Mouse (Mus musculus) urinary bladder, postnatal 25 days (tissue): ENCODE results near the gene Ttyh3.

Source experiments
- DNase-seq: peaks from one replicate; pipeline ENCODE4 v3.0.0; 2022; ENCODE audit warnings: low spot score

The Ttyh3 gene

GRCm38 (mm10) chr5:140651231-140651630, 2.4 kb upstream of the Ttyh3 start:
- no peak for DNase-seq

GRCm38 (mm10) chr5:140649881-140650414, 1.1 kb upstream of the Ttyh3 start:
- DNase-seq, result no peak

GRCm38 (mm10) chr5:140649101-140649667, 353 bp upstream of the Ttyh3 start:
- peak; percentile 93 for DNase-seq

GRCm38 (mm10) chr5:140647821-140648518, 861 bp downstream of the Ttyh3 start:
- peak; percentile 36 for DNase-seq

DNA sequence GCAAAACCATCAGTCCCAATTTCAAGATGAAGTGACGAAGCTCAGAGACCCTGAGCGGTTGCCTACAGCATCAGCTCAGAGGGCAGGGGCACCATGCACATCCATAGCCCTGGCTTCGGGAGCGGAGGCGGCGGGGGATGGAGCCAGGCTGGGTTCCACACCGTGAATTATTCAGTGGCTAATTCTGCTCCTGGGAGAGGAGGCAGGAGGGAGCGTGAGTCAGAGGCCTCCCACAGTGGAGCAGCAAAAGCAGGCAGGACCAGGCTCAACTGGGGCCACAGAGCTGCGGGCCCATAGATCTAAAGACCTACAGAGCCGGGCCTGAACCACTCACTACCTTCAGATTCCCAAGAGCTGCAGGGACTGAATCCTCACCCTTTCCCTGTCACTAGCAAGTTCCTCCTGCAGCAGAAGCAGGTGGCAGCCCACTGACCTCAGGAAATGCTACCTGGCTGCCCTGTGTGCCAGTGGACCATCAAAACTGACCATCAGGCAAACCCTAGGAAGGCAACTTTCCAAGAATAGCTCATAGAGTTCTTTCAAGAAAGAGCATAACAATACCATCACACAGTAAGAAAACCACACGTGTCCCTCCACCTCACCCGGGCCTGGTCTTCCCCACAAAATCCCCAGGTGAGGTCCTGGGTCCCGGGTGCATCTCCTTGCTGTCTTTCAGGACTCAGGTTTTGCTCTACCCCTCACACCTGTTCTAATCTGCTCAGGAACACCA, 1.6 kb downstream of the Ttyh3 start:
- DNase-seq, result no peak

- no peak for DNase-seq
Observed at GRCm38 (mm10) chr5:140646171-140646570, 2.7 kb downstream of the Ttyh3 start.

- DNase-seq, result no peak
Observed at GRCm38 (mm10) chr5:140645454-140645853, 3.4 kb downstream of the Ttyh3 start.

- no peak for DNase-seq
Observed at GRCm38 (mm10) chr5:140644702-140645201, 4.1 kb downstream of the Ttyh3 start.

DNA sequence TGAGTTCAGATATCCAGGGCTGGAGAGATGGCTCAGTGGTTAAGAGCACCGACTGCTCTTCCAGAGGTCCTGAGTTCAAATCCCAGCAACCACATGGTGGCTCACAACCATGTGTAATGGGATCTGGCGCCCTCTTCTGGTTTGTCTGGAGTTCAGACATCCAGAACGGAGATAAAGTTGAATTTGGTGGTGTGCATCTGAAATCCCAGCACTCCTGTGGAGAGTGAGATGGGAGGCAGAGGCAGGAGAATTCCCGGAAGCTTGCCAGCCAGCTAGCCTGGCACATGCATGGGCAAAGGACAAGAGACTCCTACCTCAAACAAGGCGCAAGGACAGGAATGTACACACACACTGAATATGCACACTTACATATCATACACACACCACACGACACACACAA, 4.6 kb downstream of the Ttyh3 start:
- DNase-seq, result no peak

DNA sequence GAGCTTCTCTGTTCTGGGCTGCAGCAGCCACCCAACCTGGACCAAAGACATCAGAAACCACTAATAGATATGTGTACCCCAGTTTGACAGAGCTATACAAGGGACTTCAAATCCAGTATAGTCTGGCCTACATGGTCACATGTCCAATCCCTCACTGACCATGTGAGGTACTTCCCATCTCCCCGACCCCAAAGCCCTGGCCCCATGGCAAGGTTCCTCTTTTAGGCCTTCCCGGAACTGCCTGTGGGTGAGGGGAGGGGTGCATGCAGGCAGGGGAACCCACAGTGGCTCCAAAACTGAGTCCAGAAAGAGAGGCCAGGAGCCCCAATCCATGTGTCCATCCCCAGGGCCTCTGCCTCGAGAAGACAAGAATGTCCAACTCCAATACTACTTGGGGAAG, 6.8 kb downstream of the Ttyh3 start:
- no peak for DNase-seq

DNA sequence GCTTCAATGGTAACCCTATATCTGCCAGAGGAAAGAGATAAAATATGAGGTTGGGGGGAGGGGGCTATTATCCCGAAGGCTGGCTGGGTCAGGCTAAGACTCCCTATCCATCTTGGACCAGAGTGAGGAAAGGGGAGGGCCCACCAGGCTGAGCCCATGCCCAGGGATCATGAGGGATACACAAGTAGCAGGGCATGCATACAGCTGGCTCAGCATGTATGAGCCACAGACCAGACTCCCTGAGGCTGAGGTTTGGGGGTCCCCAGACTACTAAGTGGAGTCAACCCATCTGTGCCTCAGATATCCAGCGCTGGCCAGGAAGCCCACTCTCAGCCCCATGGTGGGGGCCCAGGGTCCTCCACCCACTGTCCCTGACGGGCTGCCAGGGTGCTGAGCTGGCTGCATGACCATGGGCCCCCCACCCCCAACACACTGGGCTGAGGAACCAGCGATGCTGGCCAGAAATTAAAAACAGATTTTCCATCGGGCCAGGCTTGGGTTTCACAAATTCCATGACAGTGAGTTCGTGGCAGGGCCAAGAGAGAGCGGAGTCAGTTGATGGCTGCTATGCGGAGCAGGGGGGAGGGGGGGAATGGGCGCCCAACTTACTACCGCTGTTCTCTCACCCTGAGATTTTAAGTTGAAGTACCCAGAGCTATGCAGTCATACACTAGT, 7.4 kb downstream of the Ttyh3 start:
- no peak for DNase-seq

DNA sequence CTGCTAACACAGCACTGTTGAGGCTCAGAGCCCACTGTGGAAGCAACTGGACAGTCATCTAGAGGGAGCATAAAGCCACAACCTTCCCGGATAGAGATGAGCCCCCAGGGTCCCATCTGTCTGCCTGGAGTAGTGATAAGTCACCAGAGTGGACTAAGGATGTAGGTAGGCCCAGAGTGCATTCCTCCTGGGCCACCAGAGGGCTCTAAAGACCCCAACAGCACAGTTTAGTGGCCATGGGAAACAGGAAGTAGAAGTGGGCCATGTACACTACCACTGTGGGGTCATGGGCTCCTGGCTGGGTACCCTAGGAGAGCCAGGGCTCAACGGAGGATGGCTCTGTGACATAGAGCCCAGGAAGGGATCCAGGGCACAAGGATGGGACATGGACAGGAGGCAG, 8.0 kb downstream of the Ttyh3 start:
- no peak for DNase-seq

DNA sequence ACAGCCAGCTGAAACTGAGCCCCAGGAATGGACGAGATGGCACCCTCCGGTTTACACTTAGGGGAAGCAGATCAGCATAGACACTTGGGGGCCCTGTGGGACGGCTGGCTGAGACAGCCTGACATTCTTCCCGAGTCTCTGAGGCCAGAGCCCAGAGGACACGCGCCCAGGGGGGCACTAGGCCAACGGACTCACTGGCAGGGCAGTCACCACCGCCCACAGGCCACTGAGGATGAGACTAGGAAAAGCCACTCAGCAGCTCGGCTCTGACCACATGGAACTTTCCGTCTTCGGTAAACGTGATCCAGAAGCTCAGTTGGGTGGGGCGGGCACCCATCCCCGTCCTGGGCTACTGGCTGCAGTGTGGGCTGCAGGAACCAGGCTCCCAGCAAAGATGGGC, 9.0 kb downstream of the Ttyh3 start:
- no peak for DNase-seq

DNA sequence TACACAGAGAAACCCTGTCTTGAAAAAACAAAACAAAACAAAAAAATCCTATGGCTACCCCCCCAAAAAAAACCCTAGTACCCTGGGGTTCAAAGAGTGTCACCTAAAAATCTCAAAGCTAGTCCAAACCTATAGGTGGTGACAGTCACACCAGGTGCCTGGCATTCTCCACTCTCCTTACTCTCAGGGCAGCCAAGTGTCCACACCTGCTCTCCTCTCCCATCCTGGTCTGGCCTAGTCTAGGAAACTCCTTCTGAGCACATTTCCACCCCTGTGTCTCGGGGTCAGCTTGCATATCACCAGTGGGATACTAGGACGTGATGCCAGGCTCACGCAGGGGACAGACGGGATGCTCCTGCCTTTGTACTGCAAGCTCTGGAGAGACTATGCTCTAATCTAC, 9.5 kb downstream of the Ttyh3 start:
- no peak for DNase-seq

DNA sequence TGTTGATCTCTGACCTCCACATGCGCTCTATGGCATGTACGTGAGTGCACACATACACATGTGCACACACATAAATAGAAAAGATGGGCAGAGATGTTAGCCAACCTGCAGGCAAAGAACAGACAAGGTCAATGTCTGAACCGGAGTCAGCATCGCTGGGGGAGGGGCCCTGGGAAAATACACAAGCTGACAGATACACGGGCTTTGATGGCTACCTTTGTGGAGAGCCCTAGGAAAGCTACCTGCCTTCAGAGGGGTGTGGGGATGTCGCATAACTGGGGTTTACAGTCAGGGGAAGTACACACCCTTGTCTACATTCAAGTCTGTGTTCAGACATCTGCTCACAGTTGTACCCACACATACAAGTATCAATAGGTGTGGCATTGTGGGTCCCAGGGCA, 10.3 kb downstream of the Ttyh3 start:
- DNase-seq, result no peak

DNA sequence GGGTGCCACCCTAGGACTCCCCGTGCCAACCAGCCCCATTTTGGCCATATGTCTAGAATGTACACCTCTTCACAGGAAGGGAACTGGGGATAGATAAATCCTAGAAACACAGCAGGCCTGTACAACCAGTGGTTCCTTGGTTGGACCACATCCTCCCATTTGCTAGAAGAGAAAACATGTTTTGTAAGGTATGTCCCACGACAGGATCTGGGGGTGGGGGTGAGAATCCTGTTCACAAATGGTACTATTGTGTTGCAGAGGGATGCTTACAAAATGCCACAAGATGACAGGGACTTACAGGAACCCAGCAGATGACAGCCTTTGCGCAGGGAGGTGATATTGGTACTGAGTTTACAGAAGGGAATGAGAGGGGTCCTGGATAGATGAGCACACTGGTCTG, 10.8 kb downstream of the Ttyh3 start:
- DNase-seq, result no peak

- DNase-seq, result no peak
Observed at GRCm38 (mm10) chr5:140637058-140637410, 11.8 kb downstream of the Ttyh3 start.

- no peak for DNase-seq
Observed at GRCm38 (mm10) chr5:140636316-140637057, 12.3 kb downstream of the Ttyh3 start.

GRCm38 (mm10) chr5:140634798-140635722, 13.8 kb downstream of the Ttyh3 start:
- DNase-seq, result no peak

GRCm38 (mm10) chr5:140633432-140633831, 15.4 kb downstream of the Ttyh3 start:
- no peak for DNase-seq

- DNase-seq, result no peak
Observed at GRCm38 (mm10) chr5:140628995-140629394, 19.8 kb downstream of the Ttyh3 start.
